ENCODE assay signal across 13 mouse cellular contexts in the genomic region with DNA sequence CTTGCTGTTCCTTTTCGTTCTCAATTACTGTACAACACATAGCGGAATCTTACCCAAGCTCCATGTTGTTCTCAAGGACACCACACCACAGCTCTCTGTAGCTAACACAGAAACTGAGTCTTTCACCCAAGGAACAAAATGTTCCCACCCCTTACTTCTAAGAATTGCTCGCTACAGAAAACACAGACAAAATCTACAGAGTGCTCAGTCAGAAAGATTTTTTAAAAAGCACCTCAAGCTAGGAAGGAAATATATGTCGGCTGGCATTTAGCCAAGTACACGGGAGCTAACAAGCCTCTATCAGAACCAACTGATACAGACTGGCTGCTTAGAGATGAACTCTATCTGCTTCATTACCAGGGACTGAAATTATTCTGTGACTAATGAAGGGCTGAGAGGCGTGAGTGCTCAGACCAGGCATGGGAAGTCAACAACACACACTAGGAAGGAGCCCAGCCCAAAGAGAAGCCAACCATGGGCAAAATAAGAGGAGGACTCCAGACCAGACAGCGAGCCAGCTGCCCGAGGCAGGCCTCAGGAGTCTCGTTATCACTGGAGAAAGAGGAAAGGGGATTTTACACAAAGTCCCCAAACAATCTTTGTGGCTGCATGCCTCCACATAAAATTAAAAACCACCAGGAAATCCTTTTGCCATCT. TPM values are rescaled to one million over a fixed set of nuclear protein-coding genes. Genes with fewer than 3 reads are reported as not detected.
DNase-seq lines count a peak whose midpoint lies in the region; ATAC-seq and TF ChIP-seq lines count a peak whose summit lies in the region.
"Had no signal": no experiment of that assay in that cellular context is flagged by ENCODE, and none has a peak within 500 bp of the region (broad histone marks: within the 10 kb centered on the region; RNA-seq: fewer than 3 reads in every experiment).

No protein-coding gene starts in this region.

- no peak overlapping the region for H3K9ac ChIP-seq in forebrain, embryonic 16.5 days (replicated peaks; ENCODE audit: low read depth, low read length)
- H3K9ac ChIP-seq in hindbrain, postnatal 0 days (replicated peaks; ENCODE audit: low read length) = no peak overlapping the region
- no peak overlapping the region for H3K9ac ChIP-seq in hindbrain, embryonic 14.5 days
- no peak overlapping the region for H3K9ac ChIP-seq in limb, embryonic 13.5 days

- no peak overlapping the region for H3K4me2 ChIP-seq in forebrain, embryonic 16.5 days (ENCODE audit: low read length)
- no peak overlapping the region for H3K4me2 ChIP-seq in hindbrain, postnatal 0 days (ENCODE audit: low read depth, low read length)
- no peak overlapping the region for H3K4me2 ChIP-seq in hindbrain, embryonic 14.5 days (replicated peaks)
- no peak overlapping the region for H3K4me2 ChIP-seq in limb, embryonic 13.5 days (replicated peaks)

- no peak for DNase-seq in forebrain, embryonic 10.5 days (ENCODE audit: extremely low spot score, low spot score)
- peak; percentile 49 for DNase-seq in hindbrain, postnatal 0 days (ENCODE audit: low spot score)
- no peak for DNase-seq in hindbrain, embryonic 14.5 days (ENCODE audit: low spot score)
- DNase-seq in cerebellum, postnatal 36 days = no peak
- DNase-seq: adrenal gland, postnatal 25 days; cerebellum, adult 2 months; gastrocnemius, postnatal 14 days; kidney, adult 2 months; layer of hippocampus, postnatal 36 days had no signal

- no peak for TF ChIP-seq CTCF in hindbrain, postnatal 0 days (IDR thresholded peaks at IDR 0.05; ENCODE audit: low read depth)

- H3K27me3 ChIP-seq in forebrain, embryonic 16.5 days (replicated peaks; ENCODE audit: control insufficient read depth, insufficient read depth, low read length) = no peaks in the 10 kb centered on the region
- no peaks in the 10 kb centered on the region for H3K27me3 ChIP-seq in forebrain, embryonic 10.5 days (ENCODE audit: poor library complexity, severe bottlenecking)
- H3K27me3 ChIP-seq in hindbrain, postnatal 0 days (ENCODE audit: insufficient read depth, low read length) = no peaks in the 10 kb centered on the region
- H3K27me3 ChIP-seq in hindbrain, embryonic 14.5 days (ENCODE audit: control insufficient read depth, insufficient read depth, low read length) = no peaks in the 10 kb centered on the region
- H3K27me3 ChIP-seq in limb, embryonic 13.5 days = no peaks in the 10 kb centered on the region

- H3K27ac ChIP-seq in forebrain, embryonic 16.5 days (ENCODE audit: low read length) = 0 out of 2 replicates have a peak overlapping the region, but pooled peaks have one; percentile 13
- H3K27ac ChIP-seq in forebrain, embryonic 10.5 days = no peak overlapping the region
- H3K27ac ChIP-seq in hindbrain, postnatal 0 days = no peak overlapping the region
- no peak overlapping the region for H3K27ac ChIP-seq in hindbrain, embryonic 14.5 days
- peak overlapping the region; percentile 45; the same call in 1 of the 2 replicates for H3K27ac ChIP-seq in limb, embryonic 13.5 days

- no peak for ATAC-seq in forebrain, embryonic 16.5 days
- no peak for ATAC-seq in hindbrain, postnatal 0 days
- no peak for ATAC-seq in hindbrain, embryonic 14.5 days (ENCODE audit: low FRiP score)
- ATAC-seq in CD4-positive, CD25-positive, alpha-beta regulatory T cell, adult 4 months = peak; percentile 61
- 0 out of 2 replicates have a peak, but pooled peaks have one; percentile 54 for ATAC-seq in limb, embryonic 13.5 days (ENCODE audit: low FRiP score, low read depth)
- no peak for ATAC-seq in granulocyte monocyte progenitor cell, adult 5-6 weeks (replicated peaks; ENCODE audit: poor library complexity, severe bottlenecking)

- H3K4me1 ChIP-seq in forebrain, embryonic 16.5 days (replicated peaks; ENCODE audit: control insufficient read depth, insufficient read depth, low read length) = peaks cover 19% of the 10 kb centered on the region
- peaks cover 15% of the 10 kb centered on the region for H3K4me1 ChIP-seq in forebrain, embryonic 10.5 days
- H3K4me1 ChIP-seq in hindbrain, postnatal 0 days (ENCODE audit: insufficient read depth, low read length) = no peaks in the 10 kb centered on the region
- H3K4me1 ChIP-seq in hindbrain, embryonic 14.5 days (replicated peaks; ENCODE audit: control insufficient read depth, insufficient read depth, low read length) = no peaks in the 10 kb centered on the region
- H3K4me1 ChIP-seq in limb, embryonic 13.5 days = peaks cover 31% of the 10 kb centered on the region

- no peaks in the 10 kb centered on the region; the same call in 1 of the 2 replicates for H3K36me3 ChIP-seq in forebrain, embryonic 16.5 days (ENCODE audit: control insufficient read depth, insufficient read depth)
- H3K36me3 ChIP-seq in forebrain, embryonic 10.5 days (replicated peaks) = 0 out of 2 replicates have a peak, but pooled peaks cover 2% of the 10 kb centered on the region
- no peaks in the 10 kb centered on the region for H3K36me3 ChIP-seq in hindbrain, postnatal 0 days (ENCODE audit: insufficient read depth, low read length)
- H3K36me3 ChIP-seq in hindbrain, embryonic 14.5 days (replicated peaks; ENCODE audit: control insufficient read depth, insufficient read depth) = no peaks in the 10 kb centered on the region
- no peaks in the 10 kb centered on the region for H3K36me3 ChIP-seq in limb, embryonic 13.5 days

- no peaks in the 10 kb centered on the region for H3K9me3 ChIP-seq in forebrain, embryonic 16.5 days (ENCODE audit: control insufficient read depth, low read length)
- H3K9me3 ChIP-seq in forebrain, embryonic 10.5 days = no peaks in the 10 kb centered on the region
- no peaks in the 10 kb centered on the region for H3K9me3 ChIP-seq in hindbrain, postnatal 0 days (ENCODE audit: low read length)
- H3K9me3 ChIP-seq in hindbrain, embryonic 14.5 days (ENCODE audit: control insufficient read depth, low read length) = no peaks in the 10 kb centered on the region
- H3K9me3 ChIP-seq in limb, embryonic 13.5 days = no peaks in the 10 kb centered on the region

- 59% methylated on average over 9 of the region's 9 CpGs for WGBS in forebrain, embryonic 16.5 days
- 91% methylated on average over 9 of the region's 9 CpGs for WGBS in forebrain, embryonic 10.5 days
- 58% methylated on average over 9 of the region's 9 CpGs for WGBS in hindbrain, postnatal 0 days
- WGBS in hindbrain, embryonic 14.5 days = 75% methylated on average over 9 of the region's 9 CpGs
- WGBS in limb, embryonic 13.5 days = 39% methylated on average over 9 of the region's 9 CpGs

- no peak overlapping the region for H3K4me3 ChIP-seq in forebrain, embryonic 16.5 days (replicated peaks; ENCODE audit: low read length)
- no peak overlapping the region for H3K4me3 ChIP-seq in forebrain, embryonic 10.5 days
- H3K4me3 ChIP-seq in hindbrain, postnatal 0 days (ENCODE audit: low read length) = no peak overlapping the region
- no peak overlapping the region for H3K4me3 ChIP-seq in hindbrain, embryonic 14.5 days (replicated peaks; ENCODE audit: low read length)
- no peak overlapping the region for H3K4me3 ChIP-seq in limb, embryonic 13.5 days

RNA-seq across cellular contexts. Expression of a gene that starts 41.3 kb away (rescaled TPM):
- polyA plus RNA-seq in forebrain, embryonic 16.5 days (2015; fragmentation: Nextera tagmentation; extraction: Ambion mirVana) = 9.6 and 9.7 TPM in 2 replicates
- polyA plus RNA-seq in forebrain, embryonic 10.5 days (2016; fragmentation: Nextera tagmentation; extraction: Ambion mirVana) = 13.9 and 14.4 TPM in 2 replicates
- total RNA-seq in hindbrain, postnatal 0 days (2014; rRNA removed) = 32.8 and 42.4 TPM in 2 replicates
- polyA plus RNA-seq in hindbrain, postnatal 0 days (2015; fragmentation: Nextera tagmentation; extraction: Ambion mirVana) = 18.4 and 21.0 TPM in 2 replicates
- 18.1 and 21.7 TPM in 2 replicates for polyA plus RNA-seq in hindbrain, embryonic 14.5 days (2014; fragmentation: Nextera tagmentation; extraction: Ambion mirVana)
- 10 to 100 TPM; 31.2 to 32.9 TPM for polyA plus RNA-seq in CD4-positive, CD25-positive, alpha-beta regulatory T cell, adult 4 months (2017; shearing (Covaris generic))
- polyA plus RNA-seq in limb, embryonic 13.5 days (2015; fragmentation: Nextera tagmentation; extraction: Ambion mirVana) = 17.9 and 18.3 TPM in 2 replicates
- 14.7 and 32.6 TPM in 2 replicates for total RNA-seq in granulocyte monocyte progenitor cell, adult 5-6 weeks (2014; fragmentation: Nextera tagmentation)
- total RNA-seq in granulocyte monocyte progenitor cell, adult 5-6 weeks (2017) = 12.2 and 15.3 TPM in 2 replicates

Comparison
In these comparisons a context has a peak if more than half of its experiments do, and no peak if none do; other contexts are left out.
1. H3K27ac ChIP-seq: peak in forebrain, embryonic 16.5 days (single experiment) and limb, embryonic 13.5 days (single experiment); none in forebrain, embryonic 10.5 days (single experiment), hindbrain, postnatal 0 days (single experiment) and hindbrain, embryonic 14.5 days (single experiment).
2. ATAC-seq: peak in CD4-positive, CD25-positive, alpha-beta regulatory T cell, adult 4 months (single experiment) and limb, embryonic 13.5 days (single experiment); none in forebrain, embryonic 16.5 days (single experiment), hindbrain, postnatal 0 days (single experiment), hindbrain, embryonic 14.5 days (single experiment) and granulocyte monocyte progenitor cell, adult 5-6 weeks (single experiment).